Mouse (Mus musculus): Measurements from ENCODE around the gene Ankrd1. TPM values are rescaled to one million over a fixed set of nuclear protein-coding genes. Genes with fewer than 3 reads are reported as not detected.

Ankrd1 gene
- total RNA-seq (2022), result under 1 TPM in 2 of 4 experiments, not detected in 2; 0.18 to 0.30 TPM

DNA sequence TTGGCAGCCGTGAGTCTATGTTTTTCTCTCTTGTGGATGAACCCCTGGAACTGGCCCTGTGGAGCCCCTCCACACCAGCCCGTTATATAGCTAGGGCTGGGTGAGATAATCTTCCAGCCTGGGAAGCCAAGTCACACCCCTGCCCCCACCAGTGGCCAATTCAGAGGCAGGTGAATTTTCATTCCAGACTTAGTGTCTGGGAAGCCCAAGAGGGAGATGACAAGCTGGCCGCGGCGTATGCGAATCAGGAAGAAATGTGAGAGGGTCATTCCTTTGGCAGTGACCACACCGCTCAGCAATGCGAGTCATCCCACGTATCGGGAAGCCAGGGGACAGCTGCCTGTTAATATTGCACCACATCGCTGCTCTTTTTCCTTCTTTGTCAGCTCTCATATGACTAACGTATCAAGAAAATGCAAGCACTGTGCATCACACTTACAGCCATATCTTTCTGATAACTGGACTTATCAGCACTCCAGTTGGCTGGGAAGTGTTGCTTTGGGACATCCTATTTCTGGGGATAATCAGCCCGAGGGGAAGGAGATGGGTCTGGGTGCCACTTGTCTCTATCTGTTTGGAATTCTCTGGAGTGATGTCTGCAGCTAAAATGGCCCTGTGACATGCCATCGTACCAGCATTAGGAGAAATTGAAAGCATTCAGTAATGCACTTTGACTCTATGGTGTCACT lies at the start of gene Ankrd1:
Gene Ankrd1 (minus strand): TSS at position 317 of the 689 bp plus-strand sequence.
- no peak for DNase-seq (ENCODE audit: low spot score in 2 of 2)

DNA sequence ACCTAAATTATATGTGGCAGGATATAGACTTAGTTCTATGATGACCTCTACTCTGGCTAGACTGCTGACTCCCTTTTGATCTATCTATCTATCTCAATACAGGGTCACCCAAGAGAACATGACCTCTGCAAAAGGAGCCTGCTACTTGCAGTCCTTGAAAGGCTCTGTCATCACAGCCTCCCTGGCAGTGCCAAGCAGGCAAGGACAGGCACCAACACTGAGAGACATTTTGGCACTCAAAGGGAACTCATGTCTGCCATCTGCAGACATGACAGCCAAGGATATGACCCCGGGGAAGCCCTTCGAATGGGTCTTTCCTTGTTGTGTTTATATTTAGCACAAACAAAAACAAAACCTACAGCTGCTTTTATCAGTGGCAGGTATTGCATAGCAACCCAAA lies 49.2 kb upstream of the Ankrd1 start:
- no peak for DNase-seq (ENCODE audit: low spot score in 2 of 2)

DNA sequence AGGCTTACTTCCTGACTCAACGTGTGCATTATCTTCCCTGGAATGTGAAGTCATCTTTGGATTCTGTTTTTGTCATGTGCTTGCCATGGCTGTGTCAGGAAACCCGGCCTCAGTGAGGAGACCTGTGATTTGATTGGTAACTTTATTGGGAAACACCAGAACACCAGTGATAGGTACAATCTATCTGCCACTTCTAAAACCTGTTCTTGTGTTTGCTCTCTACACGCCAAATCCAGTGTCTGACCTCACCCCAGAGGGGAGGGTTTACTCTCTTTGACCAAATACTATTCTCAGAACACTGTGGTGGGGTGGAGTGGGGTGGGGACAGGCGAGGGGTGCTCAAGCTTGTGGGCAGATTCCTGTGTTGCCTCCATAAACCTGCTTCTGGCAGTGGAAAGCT lies 48.2 kb upstream of the Ankrd1 start:
- no peak for DNase-seq (ENCODE audit: low spot score in 2 of 2)

DNA sequence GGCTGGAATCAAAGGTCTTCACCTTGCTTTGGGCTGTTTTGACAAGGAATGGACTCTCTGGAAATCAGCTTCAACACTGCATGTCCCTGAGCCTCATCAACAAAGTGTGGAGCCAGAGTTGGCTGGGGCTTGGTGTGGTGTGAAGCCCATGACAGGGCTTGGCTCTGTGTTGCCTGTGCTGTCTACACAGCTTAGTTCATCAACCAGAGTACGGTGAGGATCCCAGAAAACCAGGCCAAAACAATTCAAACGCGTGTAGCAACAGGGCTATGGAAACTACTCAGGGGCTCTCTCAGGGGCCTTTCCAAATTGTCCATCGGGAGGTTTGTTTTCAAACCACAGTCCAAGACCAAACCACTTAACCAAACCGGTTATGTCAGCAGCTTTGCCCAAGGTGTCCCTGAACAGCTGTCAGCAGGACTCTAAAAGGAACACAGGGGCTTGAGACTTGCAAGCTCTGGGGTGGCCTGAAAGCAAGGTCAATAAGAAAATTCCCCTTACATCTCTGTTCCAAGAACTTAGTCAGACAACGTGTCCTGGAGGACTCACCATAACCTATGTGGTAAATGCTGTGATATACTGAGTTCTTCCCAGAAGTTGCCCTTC lies 47.5 kb upstream of the Ankrd1 start:
- DNase-seq (ENCODE audit: low spot score in 2 of 2), result no peak

DNA sequence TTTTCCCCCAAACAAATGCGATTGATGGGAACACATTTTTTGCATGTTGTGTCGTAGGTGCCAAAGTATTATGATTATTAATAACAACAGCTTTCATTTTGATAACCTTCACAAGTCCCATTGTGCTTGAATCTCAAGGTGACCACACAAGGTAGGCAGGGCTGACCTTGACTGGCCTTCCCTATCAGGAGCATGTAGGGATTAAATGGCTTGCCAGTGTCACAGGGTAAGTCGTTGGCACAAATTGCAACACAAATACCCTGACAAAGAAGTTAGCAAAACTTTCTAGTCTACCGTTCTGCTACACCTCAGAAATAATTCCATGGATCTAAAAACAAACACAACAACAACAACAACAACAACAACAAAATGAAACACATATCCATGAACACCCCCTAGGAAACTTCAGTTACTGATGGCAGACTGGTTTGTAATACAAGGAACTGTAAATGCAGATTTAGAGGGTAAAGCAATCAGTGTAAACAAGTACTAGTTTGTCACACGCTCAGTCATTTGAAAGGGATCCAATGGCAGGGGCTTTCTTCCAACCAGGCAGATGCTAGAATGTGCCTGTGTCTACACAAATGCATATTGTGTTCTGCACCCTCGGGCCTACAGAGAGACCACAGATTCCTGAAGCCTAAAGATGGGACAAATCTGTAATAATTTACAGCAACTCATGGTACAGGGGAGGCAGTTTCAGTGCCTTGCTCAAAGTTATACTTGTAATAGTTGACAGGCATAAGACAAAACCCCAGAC lies 46.7 kb upstream of the Ankrd1 start:
- DNase-seq (ENCODE audit: low spot score in 2 of 2), result no peak

DNA sequence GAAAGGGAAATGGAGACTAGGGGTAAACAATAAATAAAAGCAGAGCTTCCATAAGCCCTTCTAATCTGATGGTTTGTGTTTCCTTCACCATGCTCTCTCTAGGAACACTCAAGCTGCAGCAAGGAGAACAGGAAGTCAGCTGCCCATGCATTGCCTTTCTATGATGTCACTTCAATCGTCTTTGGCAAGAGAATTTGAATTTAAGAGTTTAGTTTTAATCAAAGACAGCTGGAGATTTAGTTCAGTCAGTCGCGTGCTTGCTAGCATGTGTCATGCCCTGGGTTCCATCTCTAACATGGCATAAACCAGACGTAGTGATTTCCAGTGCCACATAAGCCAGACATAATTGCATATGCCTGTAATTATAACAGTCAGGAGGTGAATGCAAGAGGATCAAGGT lies 45.5 kb upstream of the Ankrd1 start:
- DNase-seq (ENCODE audit: low spot score in 2 of 2), result no peak

DNA sequence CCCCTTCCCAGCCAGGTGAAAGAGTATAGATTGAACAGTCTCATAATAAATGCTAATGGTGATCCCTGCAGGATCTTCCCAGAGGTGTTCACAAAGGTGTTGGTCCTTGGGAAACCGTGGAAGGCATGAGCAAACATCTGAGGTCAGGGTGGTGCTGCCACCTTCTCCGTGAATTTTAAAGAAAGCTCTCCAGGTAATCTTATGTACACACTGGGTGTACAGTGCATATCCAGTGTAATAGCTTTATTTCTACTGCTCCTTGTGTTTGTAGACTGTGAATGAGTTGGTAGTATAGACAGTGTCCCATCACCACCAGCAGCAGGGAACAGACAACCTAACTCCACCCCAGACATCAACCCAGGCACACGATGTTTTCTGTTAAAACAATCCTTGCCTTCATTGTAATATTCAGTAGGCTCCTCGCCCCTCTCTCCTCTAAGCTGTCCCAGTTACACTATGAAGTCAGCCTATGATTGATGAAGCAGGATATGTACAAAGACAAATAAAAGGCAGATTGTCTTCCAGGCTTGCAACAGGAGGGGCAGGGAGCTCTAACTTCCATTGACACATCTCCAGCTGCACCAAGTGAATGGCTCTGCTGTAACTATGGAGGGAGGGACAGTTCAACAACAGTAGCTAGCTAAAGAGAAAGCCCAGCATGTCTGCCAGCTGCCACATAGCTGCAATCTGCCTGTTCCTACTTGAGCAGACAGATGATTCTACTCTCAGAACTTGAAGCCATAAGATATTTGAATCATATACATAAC lies 30.5 kb upstream of the Ankrd1 start:
- DNase-seq (ENCODE audit: low spot score in 2 of 2), result peak in 1 of 2 experiments; percentile 16

DNA sequence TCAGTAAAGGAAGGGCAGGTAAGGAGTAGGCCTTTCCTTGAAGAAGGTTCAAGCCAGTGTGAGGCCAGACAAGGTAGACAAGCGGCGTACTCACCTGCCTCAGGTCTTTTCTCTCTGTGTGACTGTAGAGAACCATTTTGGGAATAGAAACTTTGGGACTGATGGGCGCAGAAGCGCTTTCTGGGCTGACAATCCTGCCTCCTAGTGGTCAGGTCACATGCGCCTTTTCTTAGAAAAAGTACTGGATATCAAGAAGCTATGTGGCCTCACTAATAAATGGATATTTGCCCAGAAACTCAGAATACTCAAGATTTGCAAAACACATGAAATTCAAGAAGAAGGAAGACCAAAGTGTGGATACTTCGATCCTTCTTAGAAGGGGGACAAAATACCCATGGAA lies 28.7 kb upstream of the Ankrd1 start:
- DNase-seq (ENCODE audit: low spot score in 2 of 2), result no peak

DNA sequence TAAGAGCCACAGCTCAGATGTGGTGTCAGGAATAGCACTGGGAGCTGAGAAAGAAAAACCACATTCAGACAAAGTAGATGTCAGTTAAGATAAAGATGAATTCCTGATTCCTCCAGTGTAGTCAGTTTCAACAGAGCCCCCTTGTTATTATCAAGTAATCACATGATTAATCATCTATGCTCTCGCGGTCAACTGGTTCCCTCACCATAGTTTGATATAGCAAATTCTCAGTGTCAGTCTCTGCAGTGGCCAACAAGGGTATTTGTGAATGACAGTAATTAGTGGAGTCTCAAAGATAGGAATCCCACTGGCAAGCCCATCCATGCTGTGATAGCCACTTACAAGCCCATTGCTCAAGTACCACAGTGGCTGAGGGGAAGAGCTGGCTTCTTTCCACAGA lies 23.7 kb upstream of the Ankrd1 start:
- DNase-seq (ENCODE audit: low spot score in 2 of 2), result no peak

DNA sequence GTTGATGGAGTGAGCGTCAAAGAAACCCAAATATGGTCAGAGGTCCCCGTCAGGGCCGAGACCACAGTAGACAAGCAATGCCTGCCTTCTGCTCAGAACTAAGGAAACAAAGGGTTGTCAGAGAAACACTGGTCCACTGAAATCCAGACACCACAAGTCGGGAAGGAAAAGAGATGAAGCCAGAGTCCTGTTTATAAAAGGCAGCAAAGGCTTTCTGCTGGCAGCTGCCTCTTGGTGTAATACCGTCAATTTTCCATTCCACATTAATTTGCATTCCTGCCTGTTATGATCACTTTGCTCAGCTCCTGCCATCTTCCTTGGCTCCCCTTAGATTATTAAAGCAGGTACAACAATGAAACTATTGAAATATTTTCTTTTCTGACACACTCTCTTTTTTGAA lies 13.8 kb upstream of the Ankrd1 start:
- no peak for DNase-seq (ENCODE audit: low spot score in 2 of 2)

DNA sequence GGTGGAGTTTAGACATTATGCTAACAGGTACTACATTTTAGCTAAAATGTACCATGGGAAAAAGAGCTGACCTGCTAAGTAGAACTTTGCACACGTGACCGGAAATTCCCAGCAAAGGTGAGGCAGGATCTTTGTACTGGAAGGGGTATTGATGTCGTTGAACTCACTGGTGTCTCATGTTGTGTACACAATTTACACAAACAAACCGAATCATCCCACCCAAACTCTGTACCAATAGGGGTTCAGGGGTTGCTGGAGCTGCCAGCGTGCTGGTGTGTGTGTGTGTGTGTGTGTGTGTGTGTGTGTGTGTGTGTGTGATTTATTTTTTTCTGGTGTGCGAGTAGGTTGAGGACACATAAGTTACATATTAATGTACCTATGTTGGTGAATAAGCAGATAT lies 13.2 kb upstream of the Ankrd1 start:
- DNase-seq (ENCODE audit: low spot score in 2 of 2), result no peak

DNA sequence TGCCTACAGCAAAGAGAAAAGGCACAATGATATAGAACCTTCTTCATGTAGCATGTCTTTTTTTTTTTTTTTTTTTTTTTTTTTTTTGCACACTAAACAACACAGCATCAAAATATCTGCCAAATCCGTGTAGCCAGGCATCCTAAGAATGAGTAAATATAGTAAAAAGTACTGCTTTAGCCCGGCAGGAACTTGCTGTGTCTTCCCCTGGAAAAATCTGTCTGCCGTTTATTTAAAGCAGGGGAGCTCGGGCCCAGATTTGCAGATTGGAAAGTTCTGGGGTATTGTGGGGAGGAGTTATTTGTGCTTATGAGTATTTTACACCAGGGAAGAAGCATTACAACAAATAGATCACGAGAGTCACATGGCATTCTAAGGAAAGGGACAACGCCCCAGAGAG lies 12.1 kb upstream of the Ankrd1 start:
- DNase-seq (ENCODE audit: low spot score in 2 of 2), result no peak

DNA sequence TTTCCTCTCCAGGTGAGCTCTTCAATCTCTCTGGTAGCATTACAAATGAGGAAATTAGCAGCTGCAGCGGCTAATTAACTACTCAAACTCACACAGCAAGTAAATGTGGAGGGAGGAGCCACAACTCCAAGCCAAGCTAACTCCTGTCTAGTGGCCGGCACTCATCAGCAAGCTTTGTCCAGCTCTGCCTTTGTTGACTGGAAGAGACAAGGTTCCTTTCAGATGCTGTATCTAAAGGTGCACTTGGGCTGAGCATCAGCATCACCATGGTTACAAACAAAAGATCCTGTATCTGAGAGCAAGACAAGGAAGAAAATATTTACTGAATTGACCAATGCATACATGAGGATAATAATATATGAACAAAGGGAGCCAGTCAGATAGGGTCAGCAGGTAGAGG lies 10.3 kb upstream of the Ankrd1 start:
- no peak for DNase-seq (ENCODE audit: low spot score in 2 of 2)

DNA sequence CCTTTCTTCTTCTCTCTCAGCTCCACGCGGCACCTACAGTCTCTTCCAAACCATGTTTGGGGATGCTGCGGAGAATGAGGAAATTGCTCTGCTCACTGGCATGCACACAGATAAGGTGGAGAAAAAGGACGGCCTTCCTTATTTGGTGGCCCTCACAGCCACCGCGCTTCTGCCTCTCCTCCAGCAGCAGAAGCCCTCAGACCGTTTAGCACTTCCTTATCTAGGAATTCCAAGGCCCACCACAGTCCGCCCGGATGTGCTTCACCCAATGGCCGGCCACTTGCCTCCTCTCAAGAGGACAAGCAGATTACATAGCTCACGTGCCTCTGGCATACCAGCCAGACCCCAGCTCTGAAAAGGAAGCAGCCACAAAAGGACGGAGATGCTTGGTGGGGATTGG lies 9.7 kb upstream of the Ankrd1 start:
- no peak for DNase-seq (ENCODE audit: low spot score in 2 of 2)

DNA sequence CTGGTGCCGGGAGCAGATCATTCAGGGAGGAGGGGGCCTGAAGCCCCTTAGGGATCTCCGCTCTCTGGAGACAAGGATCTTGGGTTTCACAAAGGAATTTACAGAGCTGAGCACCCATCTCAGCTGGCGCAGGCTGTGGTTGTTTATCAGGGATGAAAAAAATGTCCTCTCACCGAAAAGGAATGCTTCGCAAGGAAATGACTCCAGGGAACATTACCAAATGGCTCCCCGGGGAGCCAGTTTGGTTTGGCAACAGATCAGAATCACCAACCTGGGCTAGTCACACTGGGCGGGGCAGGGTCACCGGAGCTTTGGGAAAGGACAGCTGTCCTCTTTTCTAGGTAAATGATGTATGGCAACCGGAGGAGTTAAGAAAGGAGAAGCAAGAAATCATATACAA lies 9.3 kb upstream of the Ankrd1 start:
- no peak for DNase-seq (ENCODE audit: low spot score in 2 of 2)

DNA sequence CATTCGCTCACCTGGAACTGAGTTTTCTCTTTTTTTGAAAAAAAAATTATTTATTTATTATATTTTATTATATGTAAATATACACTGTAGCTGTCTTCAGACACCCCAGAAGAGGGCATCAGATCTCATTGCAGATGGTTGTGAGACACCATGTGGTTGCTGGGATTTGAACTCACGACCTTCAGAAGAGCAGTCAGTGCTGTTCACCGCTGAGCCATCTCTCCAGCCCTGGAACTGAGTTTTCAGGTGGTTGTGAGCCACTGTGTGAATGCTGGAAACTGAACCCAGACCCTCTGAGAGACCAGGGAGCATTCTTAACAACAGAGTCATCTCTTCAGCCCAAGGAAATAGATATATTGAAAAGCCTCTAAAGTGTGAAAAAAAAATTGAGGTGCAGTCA lies 8.5 kb upstream of the Ankrd1 start:
- no peak for DNase-seq (ENCODE audit: low spot score in 2 of 2)

DNA sequence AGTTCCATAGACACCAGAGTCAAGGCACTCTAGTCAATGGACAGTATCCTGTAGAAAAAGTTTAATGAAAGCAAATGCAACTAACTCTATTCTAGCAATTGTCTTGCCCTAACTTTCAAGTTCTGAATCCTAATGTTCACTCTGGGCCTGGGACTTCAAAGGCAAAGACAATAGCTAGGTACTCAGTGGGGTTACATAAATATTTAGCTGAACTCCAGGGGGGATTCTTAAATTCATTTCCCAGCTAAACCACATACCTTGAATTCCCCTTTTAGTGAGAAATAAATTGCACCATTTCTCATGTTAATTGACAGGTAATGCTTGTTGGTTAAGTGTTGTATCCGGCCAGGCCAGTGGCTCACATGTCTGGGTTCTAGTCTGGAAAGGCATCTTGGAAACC lies 4.3 kb upstream of the Ankrd1 start:
- DNase-seq (ENCODE audit: low spot score in 2 of 2), result no peak

DNA sequence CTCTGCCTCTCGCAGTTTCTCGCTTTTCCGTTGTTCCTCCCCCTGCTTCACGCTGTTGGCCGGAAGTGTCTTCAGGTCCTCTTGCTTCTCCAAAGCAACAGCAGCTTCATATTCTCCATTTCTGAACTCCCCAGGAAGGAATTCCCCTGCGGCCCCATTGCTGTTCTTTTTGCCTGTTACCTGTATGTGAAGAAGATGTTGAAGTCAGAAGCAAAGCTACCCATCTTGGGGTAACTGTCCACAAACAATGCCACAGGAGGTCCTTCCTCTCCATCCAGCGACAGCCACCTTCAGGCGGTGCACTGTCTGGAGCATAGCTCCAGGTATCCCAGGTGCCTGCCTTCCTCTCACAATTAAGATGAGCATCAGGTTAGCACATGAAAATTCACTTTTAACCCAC lies 680 bp downstream of the Ankrd1 start:
- DNase-seq (ENCODE audit: low spot score in 2 of 2), result no peak

DNA sequence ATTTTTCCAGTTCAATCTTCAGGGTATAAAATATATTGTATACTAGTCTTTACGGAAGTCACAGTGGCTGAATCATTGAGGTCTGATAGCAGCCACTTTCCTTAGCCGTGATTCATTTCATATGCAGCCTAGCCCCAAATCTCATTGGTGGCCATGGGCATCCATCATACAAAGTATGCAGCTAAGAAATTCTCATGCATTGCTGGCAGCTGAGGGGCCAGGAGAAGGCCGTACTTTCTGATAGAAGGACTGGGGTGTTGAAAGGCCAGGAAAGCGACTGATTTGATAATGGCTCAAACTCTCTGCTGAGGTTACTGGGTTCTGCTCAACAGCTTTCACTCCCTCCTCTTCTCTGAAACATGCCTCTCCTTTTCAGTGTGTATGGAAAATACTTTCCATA lies 3.7 kb downstream of the Ankrd1 start:
- no peak for DNase-seq (ENCODE audit: low spot score in 2 of 2)

DNA sequence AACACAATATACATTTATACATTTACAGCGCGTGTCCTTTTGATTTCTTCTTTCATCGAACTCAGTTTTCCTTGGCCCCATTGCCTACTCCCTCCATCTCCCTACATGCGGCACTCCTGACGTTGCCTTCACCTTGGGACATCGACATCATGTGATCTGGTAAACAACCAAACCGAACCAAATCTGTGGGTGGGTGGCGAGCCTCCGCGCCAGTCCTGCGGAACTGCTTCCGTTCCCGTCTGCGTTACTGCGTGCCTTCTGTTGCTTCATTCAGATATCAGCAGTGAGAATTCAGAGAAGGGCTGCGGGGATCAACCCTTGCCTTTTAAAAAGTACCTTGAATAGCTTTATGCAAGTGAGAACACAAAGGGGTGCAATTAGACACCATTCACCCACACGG lies 7.9 kb downstream of the Ankrd1 start:
- DNase-seq (ENCODE audit: low spot score in 2 of 2), result peak; percentile 25 to 27

DNA sequence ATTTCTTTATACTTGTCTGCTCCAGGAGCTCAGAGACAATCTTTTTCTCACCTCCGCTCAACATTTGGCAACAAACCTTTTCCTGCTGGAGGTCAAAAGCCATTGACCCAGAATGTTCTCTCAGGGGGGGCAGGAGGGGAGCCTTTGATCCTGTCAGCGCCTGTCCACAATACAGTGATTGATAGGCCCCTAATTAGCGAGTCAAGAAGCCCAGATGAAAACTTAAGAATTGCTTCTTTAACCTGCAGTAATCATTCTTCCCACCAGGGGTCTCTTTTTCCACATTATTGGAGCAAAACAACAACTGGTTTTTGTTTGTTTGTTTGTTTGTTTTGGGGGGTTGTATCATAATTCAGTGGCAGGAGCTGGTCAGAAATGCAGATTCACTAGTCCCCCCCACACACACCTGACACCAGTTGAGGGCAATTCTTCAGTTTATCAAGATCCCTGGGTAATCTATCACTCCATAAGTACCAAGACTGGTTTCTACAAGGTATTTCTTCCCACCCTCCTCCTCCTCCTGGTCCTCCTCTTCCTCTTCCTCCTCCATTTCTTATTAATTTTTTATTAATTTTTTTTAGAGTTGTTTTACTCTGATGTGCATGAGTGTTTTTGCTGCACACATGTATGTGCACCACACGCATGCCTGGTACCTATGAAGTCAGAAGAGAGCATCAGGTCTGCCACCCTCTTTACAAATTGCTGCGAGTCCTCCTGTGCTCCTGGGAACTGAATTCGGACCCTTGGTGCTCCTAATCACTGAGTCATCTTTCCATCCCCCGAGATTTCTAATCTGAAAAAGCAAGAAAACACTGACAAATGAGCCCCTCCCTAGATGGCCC lies 8.6 kb downstream of the Ankrd1 start:
- no peak for DNase-seq (ENCODE audit: low spot score in 2 of 2)

Measured in left cerebral cortex, adult 8-10 months (tissue).